Mouse (Mus musculus) midbrain, embryonic 14.5 days (tissue): Measurements from ENCODE around the gene Snx29. TPM values are rescaled to one million over a fixed set of nuclear protein-coding genes. Genes with fewer than 3 reads are reported as not detected.

ENCODE experiments used
- ATAC-seq: fragments of 200-750 bp; cut with Nextera tagmentation; 2 replicates; pipeline ENCODE4 v1.8.0; 2017; ENCODE audit warnings: moderate number of reproducible peaks, moderate library complexity; ENCODE audit not compliant: low FRiP score, low TSS enrichment
- DNase-seq: peaks from one replicate; pipeline ENCODE4 v3.0.0-alpha.2; 2015
- H3K27ac ChIP-seq: fragments of 300-500 bp; sonication (generic); replicated peaks from 2 replicates; pipeline ENCODE4 v1.5.1; 2014; ENCODE audit warnings: mild to moderate bottlenecking, low read depth, low read length, moderate library complexity
- H3K27me3 ChIP-seq: fragments of 300-500 bp; sonication (generic); 2 replicates; pipeline ENCODE4 v1.6.1; 2014; ENCODE audit warnings: low read length, control low read depth, mixed read lengths; ENCODE audit not compliant: control insufficient read depth, insufficient read depth
- H3K36me3 ChIP-seq: fragments of 300-500 bp; sonication (generic); 2 replicates; pipeline ENCODE4 v1.6.1; 2014; ENCODE audit warnings: low read length, control low read depth; ENCODE audit not compliant: control insufficient read depth, insufficient read depth
- H3K4me1 ChIP-seq: fragments of 300-500 bp; sonication (generic); 2 replicates; pipeline ENCODE4 v1.6.1; 2014; ENCODE audit warnings: mild to moderate bottlenecking, antibody characterized with exemption, low read length, control low read depth; ENCODE audit not compliant: control insufficient read depth, insufficient read depth
- H3K4me2 ChIP-seq: fragments of 300-500 bp; sonication (generic); 2 replicates; pipeline ENCODE4 v1.6.1; 2014; ENCODE audit warnings: mild to moderate bottlenecking, low read length, moderate library complexity
- H3K4me3 ChIP-seq: fragments of 300-500 bp; sonication (generic); replicated peaks from 2 replicates; pipeline ENCODE4 v1.5.1; 2014; ENCODE audit warnings: low read depth, low read length
- H3K9ac ChIP-seq: fragments of 300-500 bp; sonication (generic); replicated peaks from 2 replicates; pipeline ENCODE4 v1.6.1; 2014; ENCODE audit warnings: mild to moderate bottlenecking, low read length, moderate library complexity
- H3K9me3 ChIP-seq: fragments of 300-500 bp; sonication (generic); 2 replicates; pipeline ENCODE4 v1.6.1; 2016; ENCODE audit warnings: low read length, control low read depth, mixed read lengths; ENCODE audit not compliant: control insufficient read depth
- WGBS: fragments of 180-500 bp; shearing (Covaris S2); extraction: QIAGEN DNeasy Blood & Tissue Kit; methylation state at CpG from one replicate; pipeline ENCODE4 v1.1.7; 2014; 5-methylcytosine and 5-hydroxymethylcytosine counted together
- polyA plus RNA-seq: library from polyadenylated mRNA; unstranded; fragments of >200 nt; fragmentation: Nextera tagmentation; extraction: Ambion mirVana; gene quantifications from 2 replicates; pipeline ENCODE4 v1.2.1, GENCODE M21; 2014

Gene Snx29
- polyA plus RNA-seq, 1 experiment from 2014 or later = 16.1 TPM

- 94% methylated on average over 3 of the region's 3 CpGs for WGBS
- no peaks in the 10 kb centered on the region for H3K27me3 ChIP-seq
- no peak overlapping the region for H3K9ac ChIP-seq
- no peak for DNase-seq
- no peaks in the 10 kb centered on the region for H3K4me1 ChIP-seq
- no peaks in the 10 kb centered on the region for H3K9me3 ChIP-seq
- H3K4me3 ChIP-seq = no peak overlapping the region
- H3K4me2 ChIP-seq = no peak overlapping the region
- ATAC-seq = no peak
- H3K27ac ChIP-seq = no peak overlapping the region
- no peaks in the 10 kb centered on the region for H3K36me3 ChIP-seq
These were observed 146.8 kb downstream of the Snx29 start for GRCm38 (mm10) chr16:11469491-11469890.

GRCm38 (mm10) chr16:11471246-11471645, 148.5 kb downstream of the Snx29 start:
- DNase-seq = no peak
- no peaks in the 10 kb centered on the region for H3K4me1 ChIP-seq
- WGBS = 65% methylated on average over 2 of the region's 2 CpGs
- no peak for ATAC-seq
- no peaks in the 10 kb centered on the region for H3K27me3 ChIP-seq
- no peaks in the 10 kb centered on the region for H3K9me3 ChIP-seq
- H3K4me3 ChIP-seq = no peak overlapping the region
- no peak overlapping the region for H3K27ac ChIP-seq
- H3K36me3 ChIP-seq = peaks cover 4% of the 10 kb centered on the region
- no peak overlapping the region for H3K9ac ChIP-seq
- no peak overlapping the region for H3K4me2 ChIP-seq

GRCm38 (mm10) chr16:11472852-11473251, 150.1 kb downstream of the Snx29 start:
- H3K4me3 ChIP-seq = no peak overlapping the region
- 77% methylated on average over 4 of the region's 4 CpGs for WGBS
- DNase-seq = no peak

GRCm38 (mm10) chr16:11473474-11473873, 150.8 kb downstream of the Snx29 start:
- no peaks in the 10 kb centered on the region for H3K27me3 ChIP-seq
- no peak overlapping the region for H3K9ac ChIP-seq
- no peak overlapping the region for H3K27ac ChIP-seq
- H3K4me2 ChIP-seq = no peak overlapping the region
- DNase-seq (no peak), ATAC-seq (no peak)
- H3K36me3 ChIP-seq = peaks cover 4% of the 10 kb centered on the region
- H3K4me3 ChIP-seq = no peak overlapping the region
- 92% methylated on average over 3 of the region's 3 CpGs for WGBS
- H3K9me3 ChIP-seq = no peaks in the 10 kb centered on the region
- H3K4me1 ChIP-seq = no peaks in the 10 kb centered on the region

More at GRCm38 (mm10) chr16:11472852-11473251, 150.1 kb downstream of the Snx29 start:
- Histone ChIP-seq H3K4me1 (no peaks in the 10 kb centered on the region), H3K4me2 (no peak overlapping the region), H3K9me3 (no peaks in the 10 kb centered on the region), H3K27me3 (no peaks in the 10 kb centered on the region), H3K27ac (no peak overlapping the region), H3K9ac (no peak overlapping the region), H3K36me3 (peaks cover 4% of the 10 kb centered on the region)
- no peak for ATAC-seq

GRCm38 (mm10) chr16:11473893-11474505, 151.3 kb downstream of the Snx29 start:
- ATAC-seq = no peak

GRCm38 (mm10) chr16:11475137-11475943, 152.6 kb downstream of the Snx29 start:
- ATAC-seq = no peak

More at GRCm38 (mm10) chr16:11473893-11474505, 151.3 kb downstream of the Snx29 start:
- H3K36me3 ChIP-seq = peaks cover 4% of the 10 kb centered on the region
- H3K27me3 ChIP-seq = no peaks in the 10 kb centered on the region
- peak; percentile 17 for DNase-seq
- no peak overlapping the region for H3K4me2 ChIP-seq
- H3K9ac ChIP-seq = no peak overlapping the region
- no peaks in the 10 kb centered on the region for H3K9me3 ChIP-seq
- WGBS = 88% methylated on average over 6 of the region's 6 CpGs
- H3K4me1 ChIP-seq = no peaks in the 10 kb centered on the region
- H3K4me3 ChIP-seq = no peak overlapping the region
- no peak overlapping the region for H3K27ac ChIP-seq

GRCm38 (mm10) chr16:11476314-11476713, 153.6 kb downstream of the Snx29 start:
- Histone ChIP-seq H3K27me3 (no peaks in the 10 kb centered on the region), H3K4me2 (no peak overlapping the region), H3K4me1 (no peaks in the 10 kb centered on the region), H3K9ac (no peak overlapping the region), H3K4me3 (no peak overlapping the region), H3K9me3 (no peaks in the 10 kb centered on the region), H3K36me3 (peaks cover 4% of the 10 kb centered on the region), H3K27ac (no peak overlapping the region)
- DNase-seq (no peak), ATAC-seq (no peak)
- 100% methylated on average over 1 of the region's 1 CpGs for whole genome bisulfite sequencing

More at GRCm38 (mm10) chr16:11475137-11475943, 152.6 kb downstream of the Snx29 start:
- Histone ChIP-seq H3K4me3 (no peak overlapping the region), H3K27ac (no peak overlapping the region), H3K36me3 (peaks cover 4% of the 10 kb centered on the region), H3K27me3 (no peaks in the 10 kb centered on the region), H3K4me2 (no peak overlapping the region), H3K9me3 (no peaks in the 10 kb centered on the region), H3K9ac (no peak overlapping the region), H3K4me1 (no peaks in the 10 kb centered on the region)
- WGBS = 87% methylated on average over 10 of the region's 10 CpGs
- DNase-seq = no peak

- H3K27me3 ChIP-seq = no peaks in the 10 kb centered on the region
- WGBS = 94% methylated on average over 2 of the region's 2 CpGs
- no peak for ATAC-seq
- H3K4me2 ChIP-seq = no peak overlapping the region
- no peak for DNase-seq
- H3K9ac ChIP-seq = no peak overlapping the region
- H3K4me1 ChIP-seq = no peaks in the 10 kb centered on the region
- no peak overlapping the region for H3K4me3 ChIP-seq
- peaks cover 4% of the 10 kb centered on the region for H3K36me3 ChIP-seq
- no peaks in the 10 kb centered on the region for H3K9me3 ChIP-seq
- H3K27ac ChIP-seq = no peak overlapping the region
These were observed 154.3 kb downstream of the Snx29 start for GRCm38 (mm10) chr16:11476968-11477367.

- Histone ChIP-seq H3K9me3 (no peaks in the 10 kb centered on the region), H3K4me3 (no peak overlapping the region), H3K36me3 (peaks cover 4% of the 10 kb centered on the region), H3K27me3 (no peaks in the 10 kb centered on the region), H3K4me2 (no peak overlapping the region), H3K9ac (no peak overlapping the region), H3K27ac (no peak overlapping the region), H3K4me1 (no peaks in the 10 kb centered on the region)
- DNase-seq (no peak), ATAC-seq (no peak)
- WGBS = 93% methylated on average over 5 of the region's 5 CpGs
These were observed 154.9 kb downstream of the Snx29 start for GRCm38 (mm10) chr16:11477591-11477990.
